Mouse (Mus musculus) gastrocnemius, postnatal 4 days (tissue): Measurements from ENCODE around the gene I830077J02Rik. TPM values are rescaled to one million over a fixed set of nuclear protein-coding genes. Genes with fewer than 3 reads are reported as not detected.
"Not testable (repeated sequence)": the region's sequence is repeated elsewhere in the genome, so short reads cannot be mapped to it uniquely, and the experiment has no call there.

Source experiments
- DNase-seq, 2 experiments: peaks; one replicate each; pipeline ENCODE4 v3.0.0; 2021 to 2022; ENCODE audit warnings: low spot score in 2 of 2, mixed read lengths in 2 of 2
- total RNA-seq, 2 experiments: library from RNA; stranded (reverse); gene quantifications; 2 replicates each; pipeline ENCODE4 v1.2.3; 2021

The I830077J02Rik gene
- total RNA-seq, 2 experiments from 2014 or later, result 0.65 to 0.71 TPM

DNA sequence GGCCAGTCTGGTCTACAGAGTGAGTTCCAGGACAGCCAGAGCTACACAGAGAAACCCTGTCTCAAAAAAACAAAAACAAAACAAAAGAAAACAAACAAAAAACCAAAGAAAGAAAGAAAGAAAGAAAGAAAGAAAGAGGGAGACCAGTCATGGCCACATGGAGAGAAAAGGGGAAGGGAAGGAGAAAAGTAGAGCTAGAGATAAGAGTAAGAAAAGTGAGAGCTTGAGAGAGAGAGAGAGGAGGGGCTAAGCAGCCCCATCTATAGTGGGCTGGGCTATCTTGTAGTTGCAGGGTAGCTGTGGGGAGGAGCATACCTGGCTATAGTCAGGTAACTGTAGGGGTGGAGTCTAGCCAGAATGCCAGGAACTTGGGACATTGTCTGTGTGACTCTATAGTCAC, 11.7 kb downstream of the I830077J02Rik start:
- DNase-seq, result not testable (repeated sequence)

DNA sequence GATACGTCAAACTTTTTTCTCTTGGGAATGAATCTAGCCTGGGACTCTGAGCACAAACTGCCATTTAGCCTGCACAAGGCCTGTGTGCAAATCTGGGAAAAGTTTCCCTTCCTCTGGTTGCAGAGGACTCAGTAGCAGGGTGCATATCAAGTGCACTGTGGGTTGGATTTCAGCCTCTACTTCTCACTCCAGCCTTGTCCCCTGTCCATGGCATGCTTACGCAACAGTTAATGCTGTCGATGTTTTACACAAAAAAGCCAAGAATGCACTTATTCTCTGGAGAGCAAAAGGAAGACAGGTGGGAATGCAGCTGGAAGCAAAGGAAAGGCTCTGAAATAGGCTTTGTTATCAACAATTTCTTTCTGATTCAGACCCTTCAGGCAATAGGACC, 14.1 kb downstream of the I830077J02Rik start:
- no peak for DNase-seq

DNA sequence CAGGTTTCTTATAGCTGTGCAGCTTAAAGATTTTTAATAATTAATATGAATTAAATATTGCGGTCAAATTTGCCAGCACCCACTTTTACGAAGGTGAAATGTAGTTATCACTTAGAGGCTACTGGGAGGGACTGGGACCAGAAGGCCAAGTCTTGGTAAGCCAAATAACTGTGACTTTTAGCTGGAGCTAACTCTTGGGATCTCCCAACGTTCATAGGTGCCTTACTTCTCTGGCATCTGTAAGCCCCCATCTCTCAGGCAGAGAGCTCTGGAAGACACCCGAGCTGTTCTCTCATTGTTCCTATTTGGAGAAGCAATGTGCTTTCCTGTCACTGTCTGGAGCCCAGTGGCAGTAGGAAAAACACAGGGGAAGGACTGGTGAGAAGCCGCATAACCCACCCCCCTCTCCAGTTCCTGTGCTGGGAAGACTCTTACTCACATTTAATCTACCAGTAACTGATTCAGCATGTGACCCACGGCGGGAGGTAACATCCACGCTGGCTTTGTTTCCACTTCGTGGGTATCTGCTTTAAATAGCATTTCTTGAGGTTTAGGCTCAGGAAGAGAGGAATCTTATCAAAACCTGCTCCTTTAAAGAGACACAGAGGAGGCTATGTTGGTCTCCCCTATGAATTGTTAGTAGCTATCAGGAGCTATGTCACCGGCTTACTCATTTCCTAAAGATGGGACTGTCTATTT, 14.7 kb downstream of the I830077J02Rik start:
- DNase-seq, result no peak

- DNase-seq, result not testable (repeated sequence)
These were observed 16.0 kb downstream of the I830077J02Rik start for GRCm38 (mm10) chr3:105916455-105916854.

DNA sequence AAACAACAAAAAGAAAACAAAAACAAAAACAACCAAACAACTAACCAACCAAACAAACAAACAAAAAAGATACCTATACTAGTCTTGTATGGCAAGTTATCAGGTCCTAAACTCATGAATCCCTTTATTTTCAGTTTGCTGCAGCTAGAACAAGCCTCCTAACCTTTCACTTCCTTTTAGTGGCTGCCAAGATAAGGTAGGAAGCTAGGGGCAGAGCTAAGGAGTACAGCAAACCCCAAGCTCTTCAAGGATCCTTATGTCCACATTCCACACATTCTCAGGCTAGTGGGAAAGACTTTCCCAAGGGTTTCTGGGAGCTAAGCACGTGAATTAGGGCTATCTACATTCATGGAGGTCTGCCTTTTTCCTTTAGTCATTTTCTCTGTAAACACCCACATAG, 17.2 kb downstream of the I830077J02Rik start:
- no peak for DNase-seq

DNA sequence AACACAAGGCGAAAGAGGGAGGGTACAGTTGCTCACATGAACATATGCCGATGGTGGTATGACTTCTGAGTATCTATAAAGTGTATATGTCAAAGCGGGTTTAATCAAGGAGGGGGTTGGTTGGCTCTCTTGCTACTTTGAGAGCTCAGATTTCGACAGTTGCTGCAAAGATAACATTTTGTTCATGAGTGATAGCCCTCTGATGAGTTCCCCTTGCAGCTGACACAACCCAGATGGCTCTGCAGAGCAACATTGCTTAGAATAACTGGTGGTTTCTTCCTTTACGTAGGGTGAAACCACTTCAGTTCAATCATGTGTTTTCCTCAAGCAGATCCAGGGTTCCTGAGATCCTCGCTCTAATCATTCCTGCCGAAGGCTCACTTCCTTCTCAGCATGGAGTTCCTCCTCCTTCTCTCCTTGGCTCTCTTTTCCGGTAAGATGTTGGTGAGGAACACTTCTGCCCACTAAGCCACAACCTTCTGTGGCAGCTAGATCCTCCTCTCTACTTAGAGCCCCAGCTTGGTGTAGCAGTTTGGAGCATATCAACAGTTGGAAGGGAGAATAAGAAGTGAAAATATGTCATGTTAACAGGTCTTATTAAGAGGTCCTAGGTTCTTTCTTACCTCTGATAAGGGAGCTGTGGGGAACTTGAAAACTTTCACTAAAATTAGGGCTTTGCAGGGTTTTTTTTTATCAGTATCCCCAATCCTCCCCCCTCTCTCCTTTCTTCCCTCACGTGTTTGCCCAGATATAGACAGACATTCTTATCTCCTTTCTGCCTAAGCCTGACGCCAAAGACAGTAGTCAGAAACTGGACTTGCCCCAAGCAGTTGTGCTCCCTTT, 18.4 kb downstream of the I830077J02Rik start:
- no peak for DNase-seq

GRCm38 (mm10) chr3:105912097-105912880, 20.2 kb downstream of the I830077J02Rik start:
- DNase-seq, result no peak

DNA sequence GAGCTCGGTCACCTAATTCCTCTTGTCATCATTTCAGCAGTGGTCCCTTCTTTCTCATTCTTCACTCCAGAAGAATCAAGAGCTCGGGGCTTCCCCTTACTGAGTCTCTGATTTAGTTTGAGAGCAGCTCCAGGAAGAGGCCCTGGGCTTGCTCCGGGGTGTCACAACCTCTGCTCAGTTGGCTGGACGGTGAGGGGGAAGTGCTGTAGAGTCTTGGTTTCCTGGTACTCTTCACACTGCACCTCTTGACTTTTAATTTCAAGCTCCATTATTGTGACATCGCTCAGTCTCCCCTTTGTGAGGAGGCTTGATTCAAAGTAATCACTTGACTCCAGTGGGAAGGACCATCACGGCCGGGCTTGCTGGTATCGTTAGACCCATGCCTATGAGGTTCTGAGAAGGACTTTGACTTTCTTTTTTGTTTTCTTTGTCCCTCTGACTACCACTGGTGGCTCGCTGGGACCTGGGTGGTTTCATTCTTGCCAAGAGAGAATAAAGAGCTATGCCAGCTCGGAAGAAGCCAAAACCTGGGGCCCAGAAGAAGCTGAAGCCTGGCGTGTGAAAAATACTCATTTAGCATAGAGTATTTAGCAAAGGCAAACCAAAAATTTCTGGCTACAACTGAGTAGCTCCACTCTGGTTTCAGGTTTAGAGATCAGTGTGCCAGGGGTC, 21.8 kb downstream of the I830077J02Rik start:
- no peak for DNase-seq

DNA sequence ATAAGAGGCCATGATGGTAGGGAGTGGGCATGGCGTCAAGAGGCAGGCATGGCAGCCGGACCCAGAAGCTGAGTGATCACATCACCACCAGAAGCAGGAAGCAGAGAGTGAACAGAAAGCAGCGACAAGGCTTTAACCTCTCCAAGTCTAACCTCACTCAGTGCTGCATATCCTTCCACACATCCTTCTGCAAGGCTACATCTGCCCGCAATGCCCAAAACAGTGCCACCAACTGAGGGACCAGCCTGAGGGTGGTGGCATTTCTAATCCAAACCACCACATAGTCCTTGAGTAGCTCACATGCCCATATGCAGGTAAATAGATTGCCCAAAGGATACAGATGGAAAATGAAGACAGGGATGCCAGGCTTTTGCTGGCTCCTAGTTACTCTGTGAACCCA, 23.5 kb downstream of the I830077J02Rik start:
- DNase-seq, result no peak

GRCm38 (mm10) chr3:105907956-105908655, 24.4 kb downstream of the I830077J02Rik start:
- DNase-seq, result no peak

DNA sequence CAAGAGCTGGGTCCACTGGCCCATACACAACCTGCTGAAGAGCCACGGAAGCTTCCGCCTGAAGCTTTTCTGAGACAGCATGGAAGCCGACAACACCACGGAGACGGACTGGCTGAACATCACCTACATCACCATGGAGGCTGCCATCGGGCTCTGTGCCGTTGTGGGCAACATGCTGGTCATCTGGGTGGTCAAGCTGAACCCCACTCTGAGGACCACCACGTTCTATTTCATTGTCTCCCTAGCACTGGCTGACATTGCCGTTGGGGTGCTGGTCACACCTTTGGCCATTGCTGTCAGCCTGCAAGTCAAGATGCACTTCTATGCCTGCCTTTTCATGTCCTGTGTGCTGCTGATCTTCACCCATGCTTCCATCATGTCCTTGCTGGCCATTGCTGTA, 27.7 kb downstream of the I830077J02Rik start:
- DNase-seq, result no peak

DNA sequence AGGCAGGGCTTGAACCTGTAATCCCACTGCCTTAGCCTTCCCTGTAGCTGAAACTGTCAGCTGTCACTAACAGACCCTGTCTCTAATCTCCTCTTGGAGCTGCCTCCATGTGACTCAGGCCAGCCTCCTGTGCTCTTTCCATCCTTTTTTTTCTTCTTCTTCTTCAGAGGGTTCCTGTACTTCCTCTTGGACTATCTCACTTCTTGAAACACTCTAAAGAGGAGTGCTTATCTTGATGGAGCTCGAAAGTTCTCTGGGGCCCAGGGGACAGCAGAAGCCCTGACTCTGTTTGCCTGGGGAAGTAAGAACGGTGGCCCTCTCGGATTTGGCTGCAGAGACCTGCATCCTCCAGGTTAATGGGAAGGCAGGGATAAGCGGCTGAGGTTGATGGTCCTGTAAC, 28.3 kb downstream of the I830077J02Rik start:
- DNase-seq, result no peak

GRCm38 (mm10) chr3:105901468-105901867, 31.0 kb downstream of the I830077J02Rik start:
- DNase-seq, result no peak

- DNase-seq, result no peak
These were observed 31.7 kb downstream of the I830077J02Rik start for GRCm38 (mm10) chr3:105900716-105901115.

DNA sequence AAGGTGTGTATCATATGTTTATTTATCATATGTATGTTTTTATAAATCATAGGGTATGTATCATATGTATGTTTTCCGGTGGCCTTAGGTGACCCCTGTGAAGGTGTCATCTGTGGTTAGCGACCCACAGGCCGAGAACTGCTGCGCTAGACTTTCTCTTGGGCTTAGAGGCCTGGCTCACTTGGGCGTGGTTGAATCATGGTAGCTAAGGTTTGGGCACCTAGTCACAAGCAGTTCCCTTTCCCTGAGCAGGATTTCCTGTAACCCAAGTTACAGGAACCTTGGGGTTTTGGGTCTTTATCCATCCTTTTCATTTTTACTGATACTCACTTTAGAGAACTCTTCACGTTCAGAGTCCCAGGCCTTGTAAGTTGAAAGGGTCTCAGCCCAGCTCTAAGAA, 32.2 kb downstream of the I830077J02Rik start:
- DNase-seq, result no peak

DNA sequence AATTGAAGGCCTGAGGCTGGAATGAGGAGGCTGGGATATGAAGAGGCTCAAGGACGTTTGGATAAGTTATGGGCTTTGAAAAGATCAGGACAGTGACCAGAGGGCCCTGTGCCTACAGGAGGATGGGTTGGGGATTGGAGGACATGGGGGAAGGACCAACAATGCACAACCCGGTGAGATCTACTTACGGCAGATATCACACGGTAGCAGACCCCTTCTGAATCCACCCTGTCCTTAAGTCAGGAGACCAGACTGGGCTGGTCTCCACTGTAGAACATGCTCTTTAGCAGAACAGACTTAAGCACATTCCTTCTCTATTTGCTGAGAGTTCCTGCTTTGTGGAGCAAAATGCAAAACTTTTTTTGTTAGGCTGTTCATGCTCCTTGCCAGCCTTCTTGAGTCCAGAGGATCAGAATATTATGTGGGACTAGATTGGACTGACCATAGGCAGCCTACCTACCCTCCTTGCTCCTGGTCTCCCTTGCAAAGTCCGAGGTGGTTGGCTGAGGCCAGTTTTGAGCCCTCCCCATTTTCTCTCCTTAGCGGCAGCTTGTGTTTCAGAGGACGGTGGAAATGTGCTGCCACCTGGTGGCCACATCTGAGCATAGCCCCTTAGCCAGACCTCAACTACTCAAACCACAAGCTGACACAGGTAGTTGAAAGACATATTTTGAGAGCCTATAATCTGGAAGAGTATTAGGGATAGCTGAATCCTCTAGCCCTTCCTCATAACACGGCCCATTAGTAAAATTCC, 32.9 kb downstream of the I830077J02Rik start:
- peak; percentile 61 to 74 for DNase-seq

DNA sequence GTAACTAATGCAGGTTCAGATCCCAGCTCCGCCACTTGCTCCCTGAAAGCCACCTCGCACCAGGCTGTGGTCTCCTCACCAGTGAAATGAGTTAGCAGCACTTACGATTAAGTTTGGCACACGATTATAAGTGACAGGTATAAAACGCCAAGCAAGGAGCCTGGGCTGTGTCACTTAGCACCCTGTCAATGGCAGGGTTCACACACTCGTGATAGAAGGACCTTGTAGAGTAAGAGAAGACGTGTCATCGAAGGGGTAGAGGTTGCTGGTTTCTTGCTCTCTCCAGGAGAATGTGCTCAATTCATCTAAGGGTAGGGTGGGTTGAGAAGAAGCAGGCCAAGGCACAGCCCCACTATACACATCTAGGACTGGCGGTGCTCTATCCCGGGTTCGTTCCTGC, 33.6 kb downstream of the I830077J02Rik start:
- DNase-seq, result no peak

- DNase-seq, result peak in 1 of 2 experiments; percentile 41
These were observed 34.1 kb downstream of the I830077J02Rik start for GRCm38 (mm10) chr3:105898325-105898724.

DNA sequence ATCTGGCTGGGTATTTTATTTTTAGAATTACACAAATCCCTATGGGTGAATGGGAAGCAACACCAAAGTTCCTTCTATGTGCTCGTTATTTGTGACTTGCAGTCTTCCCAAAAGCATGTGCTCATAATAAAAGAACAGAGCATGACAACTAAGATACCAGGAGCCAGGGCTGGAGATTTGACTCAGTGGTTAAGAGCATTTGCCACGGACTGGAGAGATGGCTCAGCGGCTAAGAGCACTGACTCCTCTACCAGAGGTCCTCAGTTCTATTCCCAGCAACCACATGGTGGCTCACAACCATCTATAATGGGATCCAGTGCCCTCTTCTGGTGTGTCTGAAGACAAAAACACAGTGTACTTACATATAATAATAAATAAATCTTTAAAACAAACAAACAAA, 35.7 kb downstream of the I830077J02Rik start:
- DNase-seq, result no peak
